Mouse (Mus musculus) kidney, adult 8-10 months (tissue): ENCODE data around the gene B4galt3.
A peak's percentile ranks its signal among the peaks of the same experiment; 100 is the strongest.

Experiments
- DNase-seq, 2 experiments: peaks; one replicate each; pipeline ENCODE4 v3.0.0; 2022

The B4galt3 gene

GRCm38 (mm10) chr1:171269848-171270572 is at the start of gene B4galt3:
Gene B4galt3 (plus strand): TSS chr1:171270328.
- DNase-seq: peak; percentile 95 to 97

DNA sequence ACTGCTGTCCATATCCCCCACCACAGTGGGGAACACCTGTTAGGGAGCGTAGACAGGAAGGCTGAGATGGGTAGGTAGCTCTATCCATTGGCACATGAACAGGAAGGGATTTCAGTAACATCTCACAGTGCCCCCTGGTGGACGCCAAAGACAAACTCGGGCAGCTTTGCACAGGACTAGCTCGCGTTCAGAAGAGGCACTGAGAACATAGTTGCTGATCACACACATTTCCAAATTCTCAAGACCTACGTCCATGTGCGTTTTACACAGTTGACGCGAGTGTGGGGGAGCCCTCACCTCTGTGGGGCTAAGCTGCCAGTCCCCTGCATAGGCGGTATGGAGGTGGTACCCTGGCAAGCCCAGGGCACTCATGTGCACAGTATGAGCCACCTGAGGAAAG is 49.3 kb upstream of the B4galt3 start:
- DNase-seq: peak; percentile 68 to 87

DNA sequence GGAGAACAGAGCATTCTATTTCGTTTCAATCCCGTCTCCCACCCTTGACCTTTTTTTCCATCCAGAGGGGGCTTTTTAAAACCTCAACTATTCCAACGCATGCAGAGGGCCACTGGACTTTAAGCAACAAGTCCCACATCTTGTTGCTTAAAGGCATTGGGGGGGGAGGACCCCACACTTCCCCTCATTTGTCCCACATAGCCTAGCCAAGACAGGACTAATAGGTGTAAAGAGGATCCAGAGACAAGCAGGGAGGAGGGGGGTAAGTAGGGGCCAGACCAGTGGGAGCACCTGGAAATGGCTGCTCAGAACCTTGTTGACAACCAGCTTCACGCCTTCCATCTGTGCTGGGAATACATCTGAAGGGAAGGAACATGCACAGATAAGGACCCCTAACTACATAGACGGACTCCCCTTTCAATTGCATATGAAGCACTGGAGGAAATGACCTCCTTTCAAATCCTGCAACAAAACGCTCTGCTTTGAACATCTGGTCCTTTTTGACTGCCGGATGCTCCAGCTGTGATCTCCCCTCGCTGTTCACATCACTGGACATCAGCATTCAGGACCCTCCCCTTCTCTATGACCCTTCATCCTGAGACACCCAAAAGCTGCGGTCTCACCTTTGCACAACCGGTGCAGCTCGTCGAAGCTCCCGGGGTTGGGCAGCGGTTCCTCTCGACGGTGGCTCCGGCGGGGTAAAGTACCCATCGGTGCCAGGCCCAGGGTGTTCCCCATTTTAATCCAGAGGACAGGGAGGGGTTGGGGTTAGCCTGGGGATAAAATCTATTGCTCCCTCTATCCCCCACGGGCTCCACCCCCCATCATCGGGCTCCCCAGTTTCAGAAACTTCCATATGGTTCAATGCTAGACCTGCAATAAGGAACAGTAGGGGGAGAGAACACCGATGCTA is 48.6 kb upstream of the B4galt3 start:
- no peak for DNase-seq

GRCm38 (mm10) chr1:171222238-171223155 is 47.6 kb upstream of the B4galt3 start, which contains the start of gene Tomm40l:
Gene Tomm40l (minus strand): TSS chr1:171222514.
- DNase-seq: peak; percentile 97 to 100

GRCm38 (mm10) chr1:171223168-171223567 is 47.0 kb upstream of the B4galt3 start:
- no peak for DNase-seq

DNA sequence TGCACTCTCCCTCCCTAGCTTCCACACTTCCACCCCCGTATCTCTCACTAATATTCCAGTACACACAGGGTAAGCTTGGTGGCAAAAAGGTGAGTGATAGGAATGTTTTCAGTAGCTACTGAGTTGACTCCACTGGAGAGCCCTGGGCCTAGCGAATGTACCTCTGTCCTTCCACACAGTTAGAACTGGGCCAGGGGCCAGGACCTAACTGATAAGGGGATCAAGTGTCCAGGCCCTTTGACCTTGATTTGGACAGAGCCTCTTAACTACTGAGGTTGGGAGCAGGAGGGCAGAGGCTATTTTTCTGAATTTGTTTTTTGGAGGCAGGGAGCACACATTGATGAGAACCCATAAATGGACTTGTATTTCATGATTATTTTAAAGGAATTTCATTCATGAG is 46.3 kb upstream of the B4galt3 start:
- DNase-seq: peak; percentile 58 to 61

- DNase-seq: no peak
Measured at GRCm38 (mm10) chr1:171224857-171225256, 45.3 kb upstream of the B4galt3 start, which contains the start of gene Apoa2. Gene Apoa2 (plus strand): TSS chr1:171225054.

DNA sequence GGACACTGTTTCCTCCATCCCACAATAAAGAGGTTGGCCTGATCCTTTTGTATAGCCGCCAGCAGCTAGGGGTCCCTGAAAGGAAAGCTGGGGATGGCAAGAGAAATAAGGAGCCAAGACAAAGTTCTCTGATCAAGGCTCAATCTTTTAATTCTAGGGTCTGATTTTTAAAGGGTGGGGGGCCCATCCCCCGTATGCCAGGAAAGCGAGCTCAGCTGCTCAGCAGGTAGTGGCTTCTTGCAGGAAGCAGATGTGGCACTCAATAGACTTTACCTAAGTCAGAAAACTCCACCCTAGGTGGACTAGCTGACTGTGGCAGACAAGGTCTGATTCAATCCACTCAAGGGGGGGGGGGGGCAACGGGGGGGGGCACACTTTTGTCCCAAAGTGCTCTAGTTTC is 43.3 kb upstream of the B4galt3 start:
- no peak for DNase-seq

GRCm38 (mm10) chr1:171227879-171228278 is 42.2 kb upstream of the B4galt3 start:
- DNase-seq: no peak

- DNase-seq: no peak
Measured at GRCm38 (mm10) chr1:171229750-171230149, 40.4 kb upstream of the B4galt3 start.

- no peak for DNase-seq
Measured at GRCm38 (mm10) chr1:171230215-171230614, 39.9 kb upstream of the B4galt3 start.

GRCm38 (mm10) chr1:171231844-171232243 is 38.3 kb upstream of the B4galt3 start:
- DNase-seq: no peak

GRCm38 (mm10) chr1:171232348-171232747 is 37.8 kb upstream of the B4galt3 start:
- no peak for DNase-seq

GRCm38 (mm10) chr1:171232800-171233730 is 37.1 kb upstream of the B4galt3 start:
- no peak for DNase-seq

- DNase-seq: no peak
Measured at GRCm38 (mm10) chr1:171234126-171234525, 36.0 kb upstream of the B4galt3 start, which contains the start of gene Fcer1g. Gene Fcer1g (minus strand): TSS chr1:171234365.

DNA sequence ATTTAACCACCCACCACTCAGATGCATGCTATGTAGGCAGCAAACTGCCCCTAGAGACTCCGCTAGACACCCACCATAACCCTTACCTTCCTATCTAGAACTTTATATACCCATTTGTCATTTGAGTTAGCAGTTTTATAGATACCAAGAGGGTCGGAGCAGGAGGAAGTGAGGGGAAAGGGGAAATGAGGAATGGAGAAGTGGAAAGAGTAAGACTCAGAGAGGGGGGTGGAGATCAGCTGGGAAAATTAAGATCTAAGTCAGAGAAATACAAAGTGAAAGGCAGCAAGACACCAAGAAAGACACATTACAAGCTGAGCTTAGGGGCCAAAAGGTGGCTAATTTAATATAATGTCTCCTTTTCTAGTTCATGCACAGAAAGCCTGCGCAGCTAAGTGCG is 35.6 kb upstream of the B4galt3 start:
- no peak for DNase-seq

DNA sequence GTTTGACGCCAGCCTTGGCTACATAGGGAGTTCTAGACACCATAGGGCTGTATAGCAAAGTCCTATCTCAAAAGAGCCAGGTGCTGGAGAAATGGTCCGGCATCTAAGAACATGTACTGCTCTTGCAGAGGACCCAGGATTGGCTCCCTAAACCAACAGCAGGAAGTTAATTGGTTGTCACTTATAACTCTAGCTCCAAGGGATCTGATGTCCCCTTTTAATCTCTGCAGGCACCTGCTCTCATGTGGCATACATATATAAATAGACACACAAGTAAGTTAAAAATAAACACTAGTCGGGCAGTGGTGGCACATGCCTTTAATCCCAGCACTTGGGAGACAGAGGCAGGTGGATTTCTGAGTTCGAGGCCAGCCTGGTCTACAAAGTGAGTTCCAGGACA is 34.3 kb upstream of the B4galt3 start:
- DNase-seq: no peak

DNA sequence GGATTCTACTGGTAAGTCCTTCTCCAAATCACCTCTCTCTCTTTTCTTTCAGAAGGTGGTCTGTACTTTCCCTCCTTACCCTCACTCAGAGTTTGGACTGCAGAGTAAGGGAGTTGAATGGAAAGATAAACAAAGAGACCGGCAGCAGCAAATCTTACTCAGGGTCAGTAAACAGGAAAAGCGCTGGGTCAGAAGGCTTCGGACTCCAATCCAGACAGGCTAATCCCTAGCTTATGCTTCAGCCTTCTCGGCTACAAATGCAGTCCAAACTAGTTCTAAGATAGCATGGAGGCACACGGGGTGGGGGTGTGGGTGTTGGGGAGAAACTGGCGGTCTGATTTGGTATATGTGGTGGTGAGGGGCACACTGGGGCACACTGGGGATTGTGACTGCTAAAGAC is 32.7 kb upstream of the B4galt3 start:
- no peak for DNase-seq

- DNase-seq: peak in 1 of 2 experiments; percentile 69
Measured at GRCm38 (mm10) chr1:171238463-171238862, 31.7 kb upstream of the B4galt3 start.

GRCm38 (mm10) chr1:171239992-171240744 is 30.0 kb upstream of the B4galt3 start:
- DNase-seq: peak in 1 of 2 experiments; percentile 40

- DNase-seq: no peak
Measured at GRCm38 (mm10) chr1:171240911-171241310, 29.2 kb upstream of the B4galt3 start.
